Mouse (Mus musculus) c-Kit-positive CD71-positive TER-119-positive erythroid progenitor cells, embryonic 14.5 days (primary cell): Measurements from ENCODE around the gene Gm6793.
A peak's percentile ranks its signal among the peaks of the same experiment; 100 is the strongest.

Source experiments
- DNase-seq: peaks from one replicate; pipeline ENCODE4 v3.0.0-alpha.2; 2013; ENCODE audit warnings: low spot score

Gm6793 gene

DNA sequence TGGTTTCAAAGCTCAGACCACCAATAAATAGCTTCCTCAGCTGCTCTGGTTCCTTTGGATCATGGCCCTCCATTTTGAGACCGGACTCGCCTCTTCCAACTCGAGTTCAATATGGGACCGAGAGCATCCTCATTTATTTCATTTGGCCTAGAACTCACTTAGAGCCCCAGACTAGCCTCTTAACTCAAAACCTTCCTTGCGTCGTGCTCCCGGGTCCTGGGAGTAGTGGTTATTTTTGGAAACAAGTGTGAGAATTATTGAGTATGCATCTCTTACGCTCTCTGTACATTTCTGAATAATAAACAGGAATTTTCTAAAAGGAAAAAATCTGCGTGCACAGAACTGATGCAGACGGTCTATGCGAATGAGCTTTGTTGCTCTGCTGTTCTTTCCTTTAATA is at the start of gene Gm6793:
Gm6793 (minus strand) TSS at position 101 of the 400 bp plus-strand sequence.
- DNase-seq, result no peak

DNA sequence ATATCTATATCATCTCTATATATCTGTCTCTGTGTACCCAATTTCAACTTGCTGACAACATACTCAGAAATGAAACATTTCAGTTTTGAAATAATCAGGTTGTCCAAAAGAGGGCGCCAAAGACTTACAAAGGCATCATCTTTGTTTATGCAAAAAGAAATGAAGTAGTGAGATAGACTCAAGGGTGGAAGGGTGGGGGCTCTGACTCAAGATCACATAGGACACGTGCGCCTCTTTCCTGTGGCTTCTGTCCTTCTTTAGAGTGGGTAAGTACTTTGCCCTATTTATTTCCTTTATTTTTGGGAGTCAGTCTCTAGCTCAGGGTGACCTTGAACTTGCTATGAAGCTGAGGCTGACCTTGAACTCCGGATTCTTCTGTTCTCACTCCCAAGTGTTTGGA is 46.5 kb upstream of the Gm6793 start:
- DNase-seq, result peak; percentile 16

DNA sequence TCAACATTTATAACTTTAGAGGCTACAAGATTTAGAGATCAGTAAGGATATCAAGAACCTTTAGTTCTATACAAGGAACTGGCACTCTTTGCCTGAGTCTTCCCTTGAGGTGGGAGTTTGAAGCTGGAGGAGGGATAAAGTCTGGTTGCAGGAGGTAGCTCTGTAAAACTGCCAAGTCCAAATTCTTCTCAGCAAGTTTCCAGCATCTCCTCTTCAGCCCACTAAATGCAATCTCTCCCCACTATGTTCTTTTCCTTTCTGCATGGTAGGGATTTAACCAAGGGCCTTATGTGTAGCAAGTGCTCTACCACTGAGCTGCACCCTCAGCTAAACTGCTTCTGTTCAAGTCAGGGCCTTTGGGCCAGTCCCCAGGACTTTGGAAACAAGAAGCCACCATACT is 39.6 kb upstream of the Gm6793 start:
- DNase-seq, result no peak

DNA sequence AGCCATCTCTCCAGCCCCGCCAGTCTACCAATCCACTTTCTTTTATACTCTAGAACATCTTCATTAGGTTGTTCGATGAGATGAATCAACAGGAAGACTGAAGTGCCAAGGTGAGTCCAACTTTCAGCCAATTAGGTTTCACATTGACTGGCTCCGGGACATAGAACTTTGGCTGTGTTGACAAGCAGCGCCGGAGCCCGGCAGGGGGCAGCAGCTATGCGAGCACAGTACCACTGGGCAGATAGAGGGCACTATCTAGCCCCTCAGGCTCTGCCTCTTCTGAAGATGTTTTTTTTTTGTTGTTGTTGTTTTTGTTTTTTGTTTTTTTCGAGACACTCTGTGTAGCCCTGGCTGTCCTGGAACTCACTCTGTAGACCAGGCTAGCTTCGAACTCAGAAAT is 36.7 kb upstream of the Gm6793 start:
- DNase-seq, result no peak

DNA sequence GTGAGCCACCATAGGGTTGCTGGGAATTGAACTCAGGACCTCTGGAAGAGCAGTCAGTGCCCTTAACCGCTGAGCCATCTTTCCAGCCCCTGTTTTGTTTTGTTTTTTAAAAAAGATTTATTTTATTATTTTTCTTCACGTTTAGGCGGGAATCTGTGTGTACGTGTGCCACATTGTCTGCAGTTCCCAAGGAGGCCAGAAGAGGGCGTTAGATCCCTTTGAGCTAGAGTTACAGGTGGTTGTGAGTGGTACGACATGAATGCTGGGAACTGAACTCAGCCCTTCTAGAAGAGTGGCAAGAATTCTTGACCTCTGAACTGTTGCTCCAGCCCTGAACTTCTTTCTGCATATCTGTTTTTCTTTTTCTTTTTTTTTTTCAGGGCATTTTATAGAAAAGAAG is 35.1 kb upstream of the Gm6793 start:
- no peak for DNase-seq

DNA sequence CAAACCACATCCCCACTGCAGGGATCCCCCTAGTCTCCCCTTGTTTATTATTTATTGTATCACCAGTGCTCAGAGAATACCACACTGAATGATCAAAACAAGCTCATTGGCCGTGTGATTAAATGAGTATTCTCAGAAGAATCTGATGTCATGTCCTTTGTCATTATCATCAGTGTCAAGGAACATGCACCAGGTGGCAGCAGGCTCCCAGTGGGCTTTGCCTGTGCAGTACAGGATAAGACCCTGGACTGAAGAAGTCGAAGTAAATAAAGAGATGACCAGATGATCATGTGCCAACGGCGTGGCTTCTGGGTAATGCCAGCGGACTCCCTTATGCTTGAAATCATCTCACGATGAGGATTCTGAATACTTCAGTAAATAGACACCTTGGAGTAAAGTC is 33.5 kb upstream of the Gm6793 start:
- DNase-seq, result no peak

DNA sequence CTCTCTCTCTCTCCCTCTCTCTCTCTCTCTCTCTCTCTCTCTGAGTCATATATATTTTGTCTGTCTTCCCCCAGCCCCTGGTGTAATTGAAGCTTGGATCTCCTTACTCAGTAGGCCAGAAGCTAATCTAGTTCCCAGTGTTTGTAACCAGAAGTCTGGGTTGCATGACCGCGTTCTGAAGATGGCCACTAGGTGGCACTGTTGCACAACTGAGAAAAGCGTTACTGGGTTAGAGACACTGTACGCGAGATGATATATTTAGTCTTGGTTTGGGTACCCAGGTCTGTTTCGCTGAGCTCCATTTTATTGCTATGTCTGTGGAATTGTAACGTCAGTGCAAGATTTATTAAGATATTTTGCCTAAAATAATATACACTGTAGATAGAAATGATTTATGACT is 31.1 kb upstream of the Gm6793 start:
- DNase-seq, result peak; percentile 70

DNA sequence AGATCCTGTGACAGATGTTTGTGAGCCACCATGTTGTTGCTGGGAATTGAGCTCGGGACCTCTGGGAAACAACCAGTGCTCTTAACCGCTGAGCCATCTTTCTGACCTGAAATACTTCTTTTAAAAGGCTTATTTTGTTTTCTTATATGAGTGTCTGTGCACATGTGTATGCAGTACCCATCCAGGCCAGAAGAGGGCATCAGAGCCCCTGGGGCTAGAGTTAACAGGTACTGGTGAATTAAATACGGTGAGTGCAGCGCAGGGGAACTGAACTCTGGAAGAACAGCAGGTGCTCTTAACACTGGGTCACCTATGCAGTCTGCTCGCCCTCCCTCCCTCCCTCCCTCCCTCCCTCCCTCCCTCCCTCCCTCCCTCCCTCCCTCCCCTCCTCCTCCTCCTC is 30.3 kb upstream of the Gm6793 start:
- DNase-seq, result no peak

DNA sequence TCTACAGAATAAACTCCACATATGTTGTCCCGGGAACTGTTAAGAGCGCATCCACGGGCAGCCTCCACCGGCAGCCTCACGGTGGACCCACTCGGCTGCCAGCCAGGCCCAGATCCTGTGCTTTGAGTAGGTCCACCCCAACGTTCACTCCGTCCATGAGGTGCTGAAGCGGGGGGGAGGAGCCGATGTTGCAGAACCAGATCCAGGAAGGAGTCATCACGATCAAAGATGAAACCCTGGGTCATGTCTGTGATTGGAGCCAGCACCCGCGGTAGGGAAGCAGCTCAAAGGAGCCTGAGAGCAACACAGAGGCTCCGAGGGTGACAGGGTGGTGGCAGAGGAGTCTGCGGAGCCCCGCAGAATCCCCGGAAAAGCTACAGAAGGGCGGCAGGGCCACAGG is 22.7 kb upstream of the Gm6793 start:
- DNase-seq, result no peak

DNA sequence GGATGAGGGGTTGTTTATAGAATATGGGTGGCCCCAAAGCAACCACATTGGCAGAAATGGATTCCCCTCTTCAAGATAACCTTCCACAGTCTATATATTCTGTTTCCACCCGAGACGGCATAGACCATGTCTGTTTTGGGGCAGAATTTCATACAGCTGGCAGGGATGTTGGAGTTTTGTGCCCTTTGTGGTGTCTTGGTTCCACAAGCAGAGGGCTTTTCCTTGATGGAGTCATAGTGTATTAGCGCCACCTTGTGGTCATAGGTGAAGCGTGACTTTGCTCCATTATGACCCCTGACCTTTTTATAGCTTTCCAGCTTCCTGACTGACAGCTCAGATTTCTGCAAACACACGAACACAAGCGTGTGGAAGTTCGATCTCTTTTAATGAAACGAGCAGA is 19.8 kb upstream of the Gm6793 start:
- DNase-seq, result peak; percentile 63

DNA sequence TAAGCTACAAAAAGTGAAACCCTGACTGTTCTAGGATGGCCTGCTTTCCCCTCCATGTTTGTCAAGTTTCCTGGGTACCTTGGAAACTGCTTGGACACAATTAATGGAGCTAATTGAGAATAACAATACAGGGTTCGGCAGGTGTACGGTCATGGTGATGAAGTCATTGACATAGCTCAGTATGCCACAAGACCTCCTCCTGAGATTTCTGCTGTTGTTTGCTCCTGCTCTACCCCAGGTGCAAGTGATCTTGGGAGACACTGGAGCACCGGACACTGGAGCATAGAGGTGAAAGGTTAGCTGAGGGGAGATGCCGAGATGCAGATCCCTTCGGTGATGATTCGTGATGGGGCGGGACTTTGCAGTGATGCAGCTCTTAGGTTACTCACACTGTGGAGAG is 18.2 kb upstream of the Gm6793 start:
- DNase-seq, result no peak

DNA sequence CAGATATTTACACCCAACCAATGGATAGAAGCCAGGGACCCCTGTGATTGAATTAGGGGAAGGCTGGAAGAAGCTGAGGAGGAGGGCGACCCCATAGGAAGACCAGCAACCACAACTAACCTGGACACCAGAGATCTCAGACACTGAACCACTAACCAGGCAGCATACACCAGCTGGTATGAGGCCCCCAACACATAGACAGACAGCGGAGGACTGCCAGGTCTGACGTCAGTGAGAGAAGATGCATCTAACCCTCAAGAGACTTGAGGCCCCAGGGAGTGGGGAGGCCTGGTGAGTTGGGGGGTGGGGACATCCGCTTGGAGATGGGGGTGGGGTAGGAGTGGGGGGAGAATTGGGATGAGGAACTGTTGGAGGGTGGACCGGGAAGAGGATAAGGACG is 15.8 kb upstream of the Gm6793 start:
- DNase-seq, result no peak

DNA sequence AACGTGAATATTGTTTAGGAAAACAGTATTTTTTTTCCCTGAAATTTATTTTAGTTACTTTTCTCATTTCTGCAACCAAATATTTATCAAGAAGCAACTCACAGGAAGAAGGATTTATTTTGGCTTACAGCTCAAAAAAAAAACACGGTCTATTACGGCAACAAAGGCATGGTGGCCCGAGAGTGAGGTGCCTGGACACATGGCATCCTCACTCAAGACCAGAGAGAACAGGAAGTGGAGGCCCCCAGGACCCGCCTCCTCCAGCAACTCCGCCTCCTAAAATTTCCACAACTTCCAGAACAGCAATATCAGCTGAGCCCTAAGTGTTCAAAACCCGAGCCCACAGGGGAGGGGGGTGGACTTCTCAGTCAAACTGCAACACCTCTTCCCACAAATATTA is 14.6 kb upstream of the Gm6793 start:
- DNase-seq, result no peak

DNA sequence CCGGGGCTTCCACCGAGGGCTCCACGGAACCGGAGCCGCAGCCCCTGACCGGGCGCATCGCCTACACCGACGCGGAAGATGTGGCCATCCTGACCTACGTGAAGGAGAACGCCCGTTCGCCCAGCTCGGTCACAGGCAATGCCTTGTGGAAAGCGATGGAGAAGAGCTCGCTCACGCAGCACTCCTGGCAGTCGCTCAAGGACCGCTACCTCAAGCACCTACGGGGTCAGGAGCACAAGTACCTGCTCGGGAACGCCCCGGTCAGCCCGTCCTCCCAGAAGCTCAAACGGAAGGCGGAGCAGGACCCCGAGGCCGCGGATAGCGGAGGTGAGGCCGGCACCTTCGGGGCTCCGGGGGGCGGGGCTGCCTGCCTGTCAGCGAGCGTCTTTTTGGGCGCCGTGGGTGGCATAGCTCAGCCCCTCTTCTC is 3.0 kb downstream of the Gm6793 start:
- DNase-seq, result peak; percentile 39

DNA sequence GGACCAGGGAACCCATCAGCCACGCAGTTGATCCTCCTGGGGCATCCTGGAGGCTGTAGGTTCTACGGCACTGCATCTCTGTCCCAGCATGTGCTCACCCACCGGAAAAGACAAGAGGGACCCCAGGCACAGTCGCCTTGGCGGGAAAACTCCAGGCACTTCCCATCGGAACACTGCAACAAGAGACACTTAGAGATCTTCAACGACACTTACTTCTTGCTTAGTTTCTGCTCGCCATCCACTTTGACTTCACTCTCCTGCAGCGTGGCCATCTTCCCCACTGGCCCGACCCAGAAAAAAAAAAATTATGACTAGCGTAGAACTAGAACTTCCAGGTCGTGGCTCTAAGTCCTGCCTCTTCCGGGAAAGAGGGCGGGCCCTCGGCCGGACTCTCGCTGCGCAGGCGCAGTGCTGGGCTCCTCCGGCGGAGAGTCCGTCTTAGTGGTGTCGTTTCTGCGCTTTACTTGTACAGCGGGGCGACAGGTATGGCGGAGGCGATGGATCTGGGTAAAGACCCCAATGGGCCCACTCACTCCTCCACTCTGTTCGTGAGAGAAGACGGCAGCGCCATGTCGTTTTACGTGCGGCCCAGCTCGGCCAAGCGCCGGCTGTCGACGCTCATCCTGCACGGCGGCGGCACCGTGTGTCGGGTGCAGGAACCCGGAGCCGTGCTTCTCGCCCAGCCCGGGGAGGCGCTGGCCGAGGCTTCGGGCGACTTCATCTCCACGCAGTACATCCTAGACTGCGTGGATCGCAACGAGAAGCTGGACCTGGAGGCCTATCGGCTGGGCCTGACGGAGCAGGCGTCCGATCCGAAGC is 3.6 kb downstream of the Gm6793 start, which contains the start of the genes Kars and Terf2ip:
Kars (minus strand) TSS at position 327 of the 819 bp plus-strand sequence.
Terf2ip (plus strand) TSS at position 402 of the 819 bp plus-strand sequence.
- peak; percentile 88 for DNase-seq

DNA sequence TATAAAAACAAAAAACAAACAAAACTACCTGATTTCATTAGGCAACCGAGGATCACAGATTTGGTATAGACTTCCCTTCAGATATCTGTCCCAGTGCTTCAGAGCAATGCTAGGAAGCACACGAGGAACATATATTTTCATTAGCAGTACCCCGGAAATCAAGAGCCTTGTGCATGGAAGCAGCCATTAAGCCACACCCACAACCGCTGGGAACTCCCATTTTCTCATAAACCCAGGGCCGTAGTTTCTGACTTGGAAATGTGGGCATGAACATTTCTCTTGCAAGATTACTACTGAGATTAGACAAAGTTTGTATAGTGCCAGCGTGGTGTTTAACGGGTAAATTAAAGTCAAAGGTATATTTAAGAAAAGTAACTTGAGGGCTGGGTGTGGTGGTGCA is 5.3 kb downstream of the Gm6793 start:
- DNase-seq, result peak; percentile 25

DNA sequence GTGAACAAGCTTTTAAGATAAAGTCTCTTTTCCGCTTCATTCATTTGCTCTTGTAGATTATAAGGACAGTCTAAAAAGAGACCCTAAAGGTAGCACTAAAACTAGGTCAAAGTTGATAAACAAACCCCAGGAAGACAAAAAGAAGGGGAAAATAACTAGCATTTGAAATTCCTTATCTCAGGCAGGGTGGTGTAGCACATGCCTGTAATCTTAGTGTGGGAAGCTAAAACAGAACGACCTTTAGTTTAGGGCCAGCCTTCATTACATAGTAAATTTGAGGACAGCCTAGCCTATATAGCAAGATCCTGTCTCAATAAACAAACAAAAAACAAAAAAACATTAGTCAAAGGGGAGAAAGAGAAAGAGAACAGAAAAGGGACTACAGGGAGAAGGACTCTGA is 7.2 kb downstream of the Gm6793 start:
- DNase-seq, result no peak

DNA sequence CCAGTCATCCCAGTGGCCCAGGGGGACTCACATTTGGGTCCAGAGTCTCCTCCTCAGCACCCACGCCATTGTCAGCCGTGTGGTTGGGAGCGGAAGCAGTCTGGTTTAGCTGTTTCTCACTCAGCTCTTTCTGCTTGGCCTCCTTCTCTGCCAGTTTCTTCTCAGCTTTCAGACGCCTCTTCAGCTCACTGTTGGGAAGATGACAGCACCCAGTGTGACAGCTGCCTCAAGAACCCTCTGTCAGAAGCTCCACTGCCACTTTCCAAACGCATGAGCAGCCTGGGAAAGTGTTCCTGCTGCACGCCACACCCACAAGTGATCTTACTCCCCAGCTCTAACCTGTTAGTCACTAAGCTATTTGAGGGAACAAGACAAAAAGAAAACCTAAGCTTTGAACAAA is 9.2 kb downstream of the Gm6793 start:
- DNase-seq, result no peak

DNA sequence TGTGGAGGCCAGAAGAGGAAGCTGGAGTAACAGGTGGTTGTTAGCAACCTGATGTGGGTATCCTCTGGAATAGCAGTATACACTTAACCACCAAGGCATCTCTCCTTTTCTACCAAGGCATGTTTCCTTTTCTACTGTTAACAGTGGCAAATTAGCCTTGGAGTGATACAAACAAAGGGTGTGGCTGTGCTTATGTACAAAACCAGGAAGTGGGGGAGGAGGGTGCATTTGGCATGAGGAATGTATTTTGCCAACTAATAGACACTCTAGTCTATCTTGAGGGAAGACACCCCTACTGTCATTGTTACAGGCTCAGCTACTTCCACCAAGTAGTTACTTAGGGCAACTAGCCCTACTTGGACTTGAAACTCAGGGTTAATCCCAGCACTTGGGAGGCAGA is 10.1 kb downstream of the Gm6793 start:
- DNase-seq, result no peak

DNA sequence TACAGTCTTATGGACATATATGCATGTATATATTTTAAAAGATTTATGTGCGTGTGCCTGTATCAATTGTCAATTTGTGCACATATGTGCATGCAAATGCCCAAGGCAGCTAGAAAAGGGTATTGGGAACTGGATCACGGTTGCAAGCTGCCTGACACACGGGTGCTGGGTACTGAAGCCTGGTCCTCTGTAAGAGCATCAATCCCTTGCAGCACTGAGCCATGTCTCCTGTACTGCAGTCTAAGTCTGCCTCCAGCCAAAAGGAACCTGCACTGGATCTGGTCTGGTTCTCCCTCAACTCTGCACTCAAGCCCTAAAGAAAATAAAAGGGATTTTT is 22.2 kb downstream of the Gm6793 start:
- DNase-seq, result no peak

DNA sequence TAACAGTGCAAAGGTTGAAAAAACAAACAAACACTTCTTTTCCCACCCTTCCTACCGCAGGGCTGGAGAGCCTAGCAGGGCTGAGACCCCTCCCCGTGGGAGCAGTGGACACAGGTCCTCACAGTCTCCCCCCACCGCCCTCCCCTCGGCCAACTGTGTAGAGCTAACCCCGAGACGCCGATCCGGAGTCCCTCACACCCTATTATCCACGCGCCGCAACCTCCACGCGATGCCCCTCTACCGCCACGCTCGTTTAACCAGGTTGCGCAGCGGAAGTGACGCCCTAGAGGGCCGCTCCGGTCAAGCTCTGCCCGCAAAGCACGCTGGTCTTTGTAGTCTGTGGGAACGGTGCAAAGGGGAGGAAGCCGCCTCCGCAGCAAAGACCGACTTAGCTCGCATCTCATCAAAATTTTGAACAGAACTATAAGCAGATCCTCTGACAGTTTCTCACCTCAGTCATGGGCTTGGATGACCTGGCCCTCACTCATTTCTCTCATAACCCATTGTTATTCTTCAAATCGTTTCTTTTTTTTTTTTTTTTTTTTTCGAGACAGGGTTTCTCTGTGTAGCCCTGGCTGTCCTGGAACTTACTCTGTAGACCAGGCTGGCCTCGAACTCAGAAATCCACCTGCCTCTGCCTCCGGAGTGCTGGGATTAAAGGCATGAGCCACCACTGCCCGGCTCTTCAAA is 22.7 kb downstream of the Gm6793 start, which contains the start of gene Adat1:
Adat1 (minus strand) TSS at position 290 of the 690 bp plus-strand sequence.
- peak; percentile 78 for DNase-seq

DNA sequence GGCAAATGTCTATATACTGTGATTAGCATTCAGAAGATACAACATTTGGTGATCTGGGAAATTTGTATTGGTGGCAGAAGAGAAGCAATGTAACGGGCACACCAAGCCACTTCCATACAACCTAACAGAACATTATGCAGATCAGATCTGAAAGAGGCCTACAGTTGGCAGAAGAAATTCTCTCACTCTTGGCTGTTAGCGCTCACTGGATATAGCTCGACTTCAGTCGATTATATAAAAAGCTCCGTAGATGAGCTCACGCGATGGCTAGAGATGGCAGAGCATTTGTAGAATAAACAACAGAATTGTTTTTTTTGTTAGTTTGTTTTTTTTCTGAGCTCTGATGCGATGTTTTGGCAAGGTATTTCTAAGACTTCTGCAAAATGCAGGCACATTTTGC is 23.6 kb downstream of the Gm6793 start:
- DNase-seq, result no peak

DNA sequence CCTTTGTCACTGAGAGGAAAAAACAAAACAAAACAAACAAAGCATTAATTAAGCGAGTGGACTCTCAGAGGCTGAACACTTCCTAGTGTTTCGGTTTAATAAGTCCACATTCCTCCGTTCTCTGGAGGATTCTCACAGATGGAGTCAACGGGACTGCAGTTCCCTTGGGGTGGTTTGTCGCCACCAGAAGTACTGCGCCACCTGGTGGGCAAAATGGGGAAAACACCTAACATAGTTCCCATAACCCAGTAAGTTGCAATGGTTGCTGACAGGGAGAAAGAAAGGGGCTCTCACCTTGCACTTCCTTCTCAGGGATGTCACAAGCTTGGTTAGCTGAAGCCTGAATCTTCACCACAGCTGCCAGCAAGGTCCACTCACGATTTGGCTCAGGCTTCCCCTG is 24.9 kb downstream of the Gm6793 start:
- DNase-seq, result peak; percentile 83

DNA sequence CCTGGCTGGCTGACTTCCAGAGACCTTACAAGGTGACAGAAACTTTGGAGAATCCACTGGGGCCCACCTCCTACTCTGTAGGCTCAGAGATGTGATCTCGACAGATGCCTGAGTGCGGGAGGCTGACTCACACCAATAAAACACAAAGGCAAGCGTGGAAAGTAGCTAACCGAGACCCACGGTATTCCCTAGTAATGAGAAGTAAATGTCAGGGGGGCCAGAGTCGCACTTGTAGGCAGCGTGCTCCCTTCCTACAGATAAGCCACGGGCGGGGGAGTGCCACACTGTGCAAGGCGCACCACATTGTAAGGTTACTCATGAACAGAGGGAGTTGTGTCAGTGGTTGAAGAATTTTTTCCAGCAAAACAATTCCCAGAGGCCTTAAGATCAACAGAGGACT is 30.3 kb downstream of the Gm6793 start:
- no peak for DNase-seq
